In genomic region chr8:106550906-106551305, GRCm38 (mm10) we compare ENCODE assay signal across 34 mouse cellular contexts. TPM values are rescaled to one million over a fixed set of nuclear protein-coding genes. Genes with fewer than 3 reads are reported as not detected.
"Had no signal": no experiment of that assay in that cellular context is flagged by ENCODE, and none has a peak within 500 bp of the region (broad histone marks: within the 10 kb centered on the region; RNA-seq: fewer than 3 reads in every experiment).

No protein-coding gene starts in this region.

- H3K4me2 ChIP-seq: embryonic facial prominence, embryonic 12.5 days; embryonic facial prominence, embryonic 13.5 days; embryonic facial prominence, embryonic 15.5 days; forebrain, embryonic 12.5 days; forebrain, embryonic 13.5 days; forebrain, embryonic 15.5 days had no signal

- H3K36me3 ChIP-seq: forebrain, embryonic 12.5 days; forebrain, embryonic 15.5 days had no signal

- H3K4me3 ChIP-seq: embryonic facial prominence, embryonic 10.5 days; embryonic facial prominence, embryonic 12.5 days; embryonic facial prominence, embryonic 13.5 days; embryonic facial prominence, embryonic 15.5 days; erythroblast, embryonic 14.5 days; forebrain, embryonic 10.5 days; forebrain, embryonic 12.5 days; forebrain, embryonic 13.5 days; forebrain, embryonic 15.5 days; gastrocnemius, adult 2 months; heart, adult 2 months had no signal

- DNase-seq: cerebellum, adult 8-10 months; cerebellum, adult 9-10 months; cerebellum, adult 9-11 months; cerebellum, postnatal 10 days; cerebellum, postnatal 14 days; cerebellum, postnatal 25 days; cerebellum, postnatal 36 days; embryo, embryonic 11 days; forebrain, postnatal 0 days; gastrocnemius, adult 2 months; gastrocnemius, postnatal 10 days; gastrocnemius, postnatal 14 days; gastrocnemius, postnatal 25 days; gastrocnemius, postnatal 36 days; heart, adult 11 months; heart, adult 18-20 months; heart, adult 2 months had no signal

- H3K27me3 ChIP-seq: embryonic facial prominence, embryonic 12.5 days; embryonic facial prominence, embryonic 13.5 days; embryonic facial prominence, embryonic 15.5 days; forebrain, embryonic 12.5 days; forebrain, embryonic 13.5 days; forebrain, embryonic 15.5 days had no signal

RNA-seq across cellular contexts. Expression of gene Cdh3, which starts 40.2 kb away (rescaled TPM):
- polyA plus RNA-seq: erythroblast, embryonic 14.5 days had no signal

RNA-seq across cellular contexts. Expression of gene 6030452D12Rik, which starts 50.6 kb away (rescaled TPM):
- polyA plus RNA-seq: cortical plate, adult 2 months; embryonic facial prominence, embryonic 10.5 days; embryonic facial prominence, embryonic 11.5 days; embryonic facial prominence, embryonic 12.5 days; embryonic facial prominence, embryonic 13.5 days; embryonic facial prominence, embryonic 14.5 days; embryonic facial prominence, embryonic 15.5 days; erythroblast, embryonic 14.5 days; forebrain, embryonic 10.5 days; forebrain, embryonic 11.5 days; forebrain, embryonic 12.5 days; forebrain, embryonic 13.5 days; forebrain, embryonic 14.5 days; forebrain, embryonic 15.5 days; forebrain, embryonic 16.5 days; forebrain, postnatal 0 days; frontal cortex, adult 2 months; gonadal fat pad, adult 2 months; heart, adult 2 months had no signal

RNA-seq across cellular contexts. Expression of gene Cdh1, which starts 52.2 kb away (rescaled TPM):
- polyA plus RNA-seq: erythroblast, embryonic 14.5 days had no signal
